Mouse (Mus musculus): ENCODE measurements around the gene Csrp3. TPM values are rescaled to one million over a fixed set of nuclear protein-coding genes. Genes with fewer than 3 reads are reported as not detected.

The Csrp3 gene
- polyA plus RNA-seq, 1 experiment, result 1.4 TPM

GRCm38 (mm10) chr7:48853496-48853895 is 5.7 kb upstream of the Csrp3 start:
- no peak for TF ChIP-seq GATA1 (IDR thresholded peaks at IDR 0.05; ENCODE audit: borderline replicate concordance, low read length)
- TF ChIP-seq FLI1 (IDR thresholded peaks at IDR 0.05; ENCODE audit: low read length), result no peak
- Histone ChIP-seq H3K4me1 (peaks cover 43% of the 10 kb centered on the region), H3K27me3 (replicated peaks) (no peaks in the 10 kb centered on the region), H3K36me3 (replicated peaks; ENCODE audit: low read length) (peaks cover 32% of the 10 kb centered on the region), H3K9me3 (no peaks in the 10 kb centered on the region), H3K4me3 (replicated peaks) (no peak overlapping the region)

DNA sequence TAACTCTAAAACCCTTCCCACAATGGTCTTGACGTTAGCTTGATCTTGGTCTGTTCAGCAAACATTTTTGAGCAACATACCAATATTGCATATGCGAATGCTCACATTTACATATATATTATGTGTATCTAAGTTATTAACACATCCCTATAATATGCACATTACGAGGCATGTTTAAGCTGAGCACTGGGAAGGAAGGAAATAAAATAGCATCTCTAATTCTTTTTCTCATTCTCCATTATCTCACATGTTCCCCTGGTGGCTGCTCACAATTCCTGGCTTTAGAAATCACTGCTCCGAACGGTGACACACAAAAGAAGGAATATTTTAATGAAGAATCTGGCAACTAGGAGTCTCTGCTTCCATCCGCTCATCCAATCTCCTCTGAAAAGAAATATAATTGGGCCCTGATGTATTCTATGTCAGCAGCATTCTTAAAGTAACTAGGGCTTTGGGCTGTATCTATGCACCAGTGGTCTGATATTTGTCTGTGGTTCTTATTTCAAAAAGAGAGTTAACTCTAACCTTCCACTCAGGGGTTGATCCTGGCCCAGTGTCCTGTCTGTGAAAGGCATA is 3.8 kb upstream of the Csrp3 start:
- H3K4me1 ChIP-seq, result peaks cover 49% of the 10 kb centered on the region
- H3K4me3 ChIP-seq (replicated peaks), result no peak overlapping the region
- H3K36me3 ChIP-seq (replicated peaks; ENCODE audit: low read length), result peaks cover 21% of the 10 kb centered on the region
- TF ChIP-seq GATA1 (IDR thresholded peaks at IDR 0.05; ENCODE audit: borderline replicate concordance, low read length) (no peak), FLI1 (IDR thresholded peaks at IDR 0.05; ENCODE audit: low read length) (no peak)
- no peaks in the 10 kb centered on the region for H3K27me3 ChIP-seq (replicated peaks)
- no peaks in the 10 kb centered on the region for H3K9me3 ChIP-seq

GRCm38 (mm10) chr7:48846755-48847154 is 1.1 kb downstream of the Csrp3 start:
- no peak overlapping the region for H3K4me3 ChIP-seq (replicated peaks)
- H3K36me3 ChIP-seq (replicated peaks; ENCODE audit: low read length), result peaks cover 35% of the 10 kb centered on the region
- H3K27me3 ChIP-seq (replicated peaks), result no peaks in the 10 kb centered on the region
- no peaks in the 10 kb centered on the region for H3K9me3 ChIP-seq
- TF ChIP-seq FLI1 (IDR thresholded peaks at IDR 0.05; ENCODE audit: low read length) (no peak), GATA1 (IDR thresholded peaks at IDR 0.05; ENCODE audit: borderline replicate concordance, low read length) (no peak)
- H3K4me1 ChIP-seq, result peaks cover 37% of the 10 kb centered on the region

DNA sequence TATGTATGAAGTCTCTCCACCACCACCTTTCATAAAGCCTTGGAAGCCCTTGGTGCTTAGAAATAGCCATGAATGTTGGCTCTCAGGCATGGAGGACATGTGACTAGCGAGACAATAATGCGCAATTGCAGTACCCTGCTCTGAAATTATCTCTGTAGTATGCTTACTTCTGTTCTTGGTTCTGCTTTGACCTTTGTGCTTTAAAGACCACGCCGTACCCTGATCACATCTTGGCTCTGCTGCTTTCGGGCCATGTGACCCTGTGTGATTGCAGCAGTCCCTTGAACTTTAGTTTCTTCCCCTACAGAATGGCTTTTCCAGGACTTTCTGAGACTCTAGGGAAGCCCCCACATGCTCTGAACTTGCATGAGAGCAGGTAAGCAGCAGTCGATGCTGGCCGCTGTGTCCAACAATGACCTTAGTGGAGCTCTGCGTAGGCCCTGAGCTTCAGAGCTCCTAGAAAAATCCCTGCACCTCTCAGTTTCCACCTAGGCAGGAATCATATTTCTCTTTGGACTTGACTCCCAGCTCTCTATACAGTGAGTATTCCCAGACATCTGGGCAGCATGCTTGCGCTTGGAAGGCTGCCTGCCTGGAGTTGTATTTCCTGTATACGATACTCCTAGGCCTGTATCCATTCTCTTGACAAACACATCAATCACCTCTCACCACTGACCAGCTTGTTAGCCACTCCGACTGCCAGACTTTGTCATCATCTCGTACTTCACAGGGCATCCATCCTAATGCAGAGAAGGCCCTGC is 2.4 kb downstream of the Csrp3 start:
- Histone ChIP-seq H3K27me3 (replicated peaks) (no peaks in the 10 kb centered on the region), H3K4me3 (replicated peaks) (no peak overlapping the region), H3K36me3 (replicated peaks; ENCODE audit: low read length) (peaks cover 33% of the 10 kb centered on the region), H3K9me3 (no peaks in the 10 kb centered on the region), H3K4me1 (peaks cover 46% of the 10 kb centered on the region)
- TF ChIP-seq FLI1 (IDR thresholded peaks at IDR 0.05; ENCODE audit: low read length), result no peak
- TF ChIP-seq GATA1 (IDR thresholded peaks at IDR 0.05; ENCODE audit: borderline replicate concordance, low read length), result no peak

GRCm38 (mm10) chr7:48843541-48843940 is 4.3 kb downstream of the Csrp3 start:
- Histone ChIP-seq H3K27me3 (replicated peaks) (no peaks in the 10 kb centered on the region), H3K9me3 (no peaks in the 10 kb centered on the region), H3K36me3 (replicated peaks; ENCODE audit: low read length) (peaks cover 33% of the 10 kb centered on the region), H3K4me1 (peaks cover 59% of the 10 kb centered on the region), H3K4me3 (replicated peaks) (no peak overlapping the region)
- TF ChIP-seq FLI1 (IDR thresholded peaks at IDR 0.05; ENCODE audit: low read length), result no peak
- no peak for TF ChIP-seq GATA1 (IDR thresholded peaks at IDR 0.05; ENCODE audit: borderline replicate concordance, low read length)

- no peak for TF ChIP-seq FLI1 (IDR thresholded peaks at IDR 0.05; ENCODE audit: low read length)
- no peak for TF ChIP-seq GATA1 (IDR thresholded peaks at IDR 0.05; ENCODE audit: borderline replicate concordance, low read length)
- no peaks in the 10 kb centered on the region for H3K9me3 ChIP-seq
- peaks cover 59% of the 10 kb centered on the region for H3K4me1 ChIP-seq
- H3K27me3 ChIP-seq (replicated peaks), result no peaks in the 10 kb centered on the region
- no peak overlapping the region for H3K4me3 ChIP-seq (replicated peaks)
- H3K36me3 ChIP-seq (replicated peaks; ENCODE audit: low read length), result peaks cover 31% of the 10 kb centered on the region
Observed at GRCm38 (mm10) chr7:48842353-48842752, 5.5 kb downstream of the Csrp3 start.

DNA sequence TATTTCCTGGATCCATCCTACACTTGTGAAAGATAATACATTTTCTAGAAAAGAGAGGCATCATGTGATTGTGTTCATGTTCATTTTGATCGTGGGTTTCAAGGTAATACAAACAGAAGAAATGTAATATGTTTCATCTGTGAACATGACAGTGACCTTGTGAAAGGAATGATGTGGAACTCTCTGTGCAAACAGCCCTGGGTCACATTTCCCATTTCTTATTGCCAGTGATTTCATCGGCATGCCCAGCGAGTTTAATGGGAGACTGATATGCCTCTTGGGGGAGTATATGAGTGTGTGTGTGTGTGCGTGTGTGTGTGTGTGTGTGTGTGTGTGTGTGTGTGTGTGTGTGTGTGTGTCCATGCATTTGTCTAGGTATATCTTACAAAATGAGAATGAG is 6.3 kb downstream of the Csrp3 start:
- H3K4me1 ChIP-seq, result peaks cover 59% of the 10 kb centered on the region
- H3K36me3 ChIP-seq (replicated peaks; ENCODE audit: low read length), result peaks cover 27% of the 10 kb centered on the region
- H3K27me3 ChIP-seq (replicated peaks), result no peaks in the 10 kb centered on the region
- no peaks in the 10 kb centered on the region for H3K9me3 ChIP-seq
- no peak overlapping the region for H3K4me3 ChIP-seq (replicated peaks)
- TF ChIP-seq GATA1 (IDR thresholded peaks at IDR 0.05; ENCODE audit: borderline replicate concordance, low read length) (no peak), FLI1 (IDR thresholded peaks at IDR 0.05; ENCODE audit: low read length) (no peak)

- Histone ChIP-seq H3K36me3 (replicated peaks; ENCODE audit: low read length) (peaks cover 20% of the 10 kb centered on the region), H3K9me3 (no peaks in the 10 kb centered on the region), H3K27me3 (replicated peaks) (no peaks in the 10 kb centered on the region), H3K4me3 (replicated peaks) (no peak overlapping the region), H3K4me1 (peaks cover 62% of the 10 kb centered on the region)
- TF ChIP-seq GATA1 (IDR thresholded peaks at IDR 0.05; ENCODE audit: borderline replicate concordance, low read length), result no peak
- TF ChIP-seq FLI1 (IDR thresholded peaks at IDR 0.05; ENCODE audit: low read length), result no peak
Observed at GRCm38 (mm10) chr7:48840545-48840944, 7.3 kb downstream of the Csrp3 start.

DNA sequence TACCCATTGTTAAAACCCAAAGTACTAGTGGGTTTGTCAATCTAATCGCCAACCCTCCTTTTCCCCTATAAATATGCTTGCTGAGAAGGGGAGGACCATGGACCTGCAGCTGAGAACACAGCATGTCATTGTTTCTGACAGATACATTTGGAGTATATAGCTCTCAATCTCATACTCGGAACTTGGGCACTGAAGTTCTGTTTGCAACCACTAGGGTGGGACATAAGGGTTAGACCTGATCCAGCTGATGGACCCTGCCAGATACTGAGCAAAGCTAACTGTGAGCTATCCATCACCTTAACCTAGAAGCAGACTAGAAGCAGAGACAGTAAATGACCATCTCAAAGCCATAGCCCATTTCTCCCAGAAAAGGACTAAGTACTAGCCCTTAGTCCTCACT is 9.4 kb downstream of the Csrp3 start:
- H3K27me3 ChIP-seq (replicated peaks), result no peaks in the 10 kb centered on the region
- H3K4me1 ChIP-seq, result peaks cover 82% of the 10 kb centered on the region
- TF ChIP-seq FLI1 (IDR thresholded peaks at IDR 0.05; ENCODE audit: low read length), result no peak
- TF ChIP-seq GATA1 (IDR thresholded peaks at IDR 0.05; ENCODE audit: borderline replicate concordance, low read length), result no peak
- peaks cover 7% of the 10 kb centered on the region for H3K36me3 ChIP-seq (replicated peaks; ENCODE audit: low read length)
- H3K4me3 ChIP-seq (replicated peaks), result no peak overlapping the region
- H3K9me3 ChIP-seq, result no peaks in the 10 kb centered on the region

DNA sequence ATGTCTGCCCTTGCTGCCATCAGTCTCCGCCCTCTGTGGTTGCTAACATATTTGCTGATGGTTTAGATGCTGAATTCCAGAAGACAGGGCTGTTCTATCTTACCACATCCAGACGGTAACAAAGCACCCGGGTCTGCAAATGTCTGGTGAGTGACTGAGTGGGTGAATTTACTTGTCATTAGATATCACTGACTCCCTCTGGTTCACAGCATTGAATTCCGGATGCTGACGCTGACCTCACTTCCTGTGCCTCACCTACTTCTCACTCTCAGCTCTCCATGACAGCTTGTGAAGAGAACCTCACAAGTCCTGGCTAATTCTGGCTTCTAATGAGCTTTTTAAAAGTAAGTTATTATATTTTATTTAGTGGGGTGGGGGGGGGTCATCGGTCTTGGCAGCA is 10.9 kb downstream of the Csrp3 start:
- H3K36me3 ChIP-seq (replicated peaks; ENCODE audit: low read length), result no peaks in the 10 kb centered on the region
- H3K27me3 ChIP-seq (replicated peaks), result no peaks in the 10 kb centered on the region

More for the DNA sequence above, 10.9 kb downstream of the Csrp3 start:
- Histone ChIP-seq H3K9me3 (no peaks in the 10 kb centered on the region), H3K4me3 (replicated peaks) (peak overlapping the region; percentile 47), H3K4me1 (peaks cover 93% of the 10 kb centered on the region)
- TF ChIP-seq GATA1 (IDR thresholded peaks at IDR 0.05; ENCODE audit: borderline replicate concordance, low read length) (no peak), FLI1 (IDR thresholded peaks at IDR 0.05; ENCODE audit: low read length) (no peak)
